ENCODE assay signal across 15 mouse cellular contexts in the genomic region with DNA sequence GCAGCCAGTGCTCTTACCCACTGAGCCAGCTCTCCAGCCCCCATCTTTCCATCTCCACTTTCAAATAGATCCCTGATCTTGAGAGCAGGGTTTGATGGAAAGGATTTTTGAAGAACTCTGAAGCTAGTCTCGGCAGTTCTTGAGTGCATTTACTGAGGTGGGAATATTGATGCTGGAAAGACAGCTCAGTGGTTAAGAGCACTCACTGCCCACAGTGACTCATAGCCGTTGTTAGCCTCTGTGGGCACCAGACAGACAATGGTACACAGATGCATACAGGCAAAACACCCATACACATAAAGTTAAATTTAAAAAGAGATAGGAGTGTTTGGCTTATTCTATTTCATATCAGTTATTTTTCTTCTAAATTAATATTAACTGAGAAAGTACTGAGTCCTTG.
"Had no signal": no experiment of that assay in that cellular context is flagged by ENCODE, and none has a peak within 500 bp of the region (broad histone marks: within the 10 kb centered on the region; RNA-seq: fewer than 3 reads in every experiment).

No protein-coding gene starts in this region.

- H3K9ac ChIP-seq: neural tube, embryonic 13.5 days; neural tube, embryonic 15.5 days; stomach, embryonic 15.5 days had no signal

- H3K4me2 ChIP-seq: neural tube, embryonic 13.5 days; neural tube, embryonic 15.5 days; stomach, embryonic 15.5 days had no signal

- H3K27me3 ChIP-seq: neural tube, embryonic 13.5 days; neural tube, embryonic 15.5 days; stomach, embryonic 15.5 days had no signal

- H3K27ac ChIP-seq: neural tube, embryonic 13.5 days; neural tube, embryonic 15.5 days; stomach, embryonic 15.5 days; stomach, postnatal 0 days had no signal

- DNase-seq: retina, postnatal 1 day; right cerebral cortex, adult 18-20 months; right cerebral cortex, postnatal 14 days; right cerebral cortex, postnatal 25 days; right cerebral cortex, postnatal 4 days; thymus, adult 18-20 months; thymus, adult 2 months; thymus, postnatal 14 days; thymus, postnatal 25 days; thymus, postnatal 36 days; thymus, postnatal 4 days had no signal

- H3K9me3 ChIP-seq: neural tube, embryonic 13.5 days; neural tube, embryonic 15.5 days; stomach, embryonic 15.5 days had no signal

- H3K4me3 ChIP-seq: neural tube, embryonic 13.5 days; neural tube, embryonic 15.5 days; stomach, embryonic 15.5 days had no signal
